Mouse (Mus musculus) adrenal gland, postnatal 25 days (tissue): Measurements from ENCODE around the gene Plcb1. TPM values are rescaled to one million over a fixed set of nuclear protein-coding genes. Genes with fewer than 3 reads are reported as not detected.

Experiments used
- DNase-seq: peaks from one replicate; pipeline ENCODE4 v3.0.0; 2021; ENCODE audit warnings: mixed read lengths
- total RNA-seq: library from RNA; stranded (reverse); gene quantifications from 2 replicates; pipeline ENCODE4 v1.2.3, GENCODE M21; 2021

The Plcb1 gene
- total RNA-seq, 1 experiment from 2014 or later: 96.1 TPM

- DNase-seq: no peak
Measured at GRCm38 (mm10) chr2:134913542-134913941, 127.7 kb downstream of the Plcb1 start.

GRCm38 (mm10) chr2:134914091-134914550, 128.3 kb downstream of the Plcb1 start:
- DNase-seq: no peak

GRCm38 (mm10) chr2:134915035-134915434, 129.2 kb downstream of the Plcb1 start:
- DNase-seq: no peak

GRCm38 (mm10) chr2:134920611-134921280, 134.9 kb downstream of the Plcb1 start:
- DNase-seq: no peak

DNA sequence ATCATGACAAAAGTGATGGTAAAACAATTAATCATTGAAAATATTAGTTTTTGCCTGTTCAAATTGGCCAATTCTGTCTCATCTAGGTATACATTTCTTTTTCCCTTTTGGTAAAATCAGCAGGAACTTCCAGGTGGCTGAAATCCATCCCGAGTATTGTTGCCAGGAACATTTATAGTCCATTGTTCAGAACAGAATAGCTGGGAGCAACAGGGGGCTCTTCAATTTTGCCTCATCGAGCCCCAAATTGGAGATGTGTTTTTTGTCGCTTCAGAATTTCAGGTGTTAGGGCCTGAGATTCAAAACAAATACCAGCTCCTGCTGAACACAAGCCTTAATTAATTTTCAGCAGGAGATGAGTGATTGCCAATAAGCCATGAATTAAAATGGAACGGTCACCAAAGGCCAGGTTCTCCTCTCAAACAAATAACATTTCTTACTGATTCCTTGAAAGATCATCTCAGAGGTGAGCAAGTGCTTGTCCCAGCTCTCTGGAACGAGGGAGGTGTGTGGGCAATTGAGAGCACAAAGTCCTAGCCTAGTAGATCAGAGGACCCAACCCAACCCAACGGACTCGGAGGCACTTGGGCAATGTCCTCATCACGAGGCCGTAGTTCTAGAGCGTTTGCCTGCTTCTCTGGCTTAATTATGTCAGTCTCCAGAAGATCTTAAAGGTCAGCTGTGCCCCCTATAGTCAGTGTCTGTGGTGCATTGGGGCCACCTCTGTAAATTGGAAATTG, 136.9 kb downstream of the Plcb1 start:
- no peak for DNase-seq

GRCm38 (mm10) chr2:134924143-134924655, 138.3 kb downstream of the Plcb1 start:
- no peak for DNase-seq

- DNase-seq: no peak
Measured at GRCm38 (mm10) chr2:134926266-134926665, 140.4 kb downstream of the Plcb1 start.

DNA sequence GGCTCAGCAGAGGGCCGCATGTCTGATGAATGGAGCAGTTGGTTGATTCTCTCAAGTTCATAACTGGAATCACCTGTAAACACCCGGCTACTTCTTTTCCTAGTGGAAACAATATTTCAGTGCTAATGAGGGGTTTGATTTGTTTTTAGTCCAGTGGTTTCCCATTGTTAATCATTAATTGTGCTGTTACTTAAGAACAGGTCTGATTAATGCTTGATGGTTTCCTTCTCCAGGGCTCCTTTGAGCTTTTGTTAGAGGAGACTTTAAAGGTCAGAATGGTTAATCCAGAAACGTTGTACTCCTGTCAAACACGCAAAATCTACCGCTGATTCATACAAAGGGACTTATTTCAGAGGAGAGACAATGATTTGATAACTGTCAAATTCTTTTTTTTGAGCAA, 141.2 kb downstream of the Plcb1 start:
- no peak for DNase-seq

DNA sequence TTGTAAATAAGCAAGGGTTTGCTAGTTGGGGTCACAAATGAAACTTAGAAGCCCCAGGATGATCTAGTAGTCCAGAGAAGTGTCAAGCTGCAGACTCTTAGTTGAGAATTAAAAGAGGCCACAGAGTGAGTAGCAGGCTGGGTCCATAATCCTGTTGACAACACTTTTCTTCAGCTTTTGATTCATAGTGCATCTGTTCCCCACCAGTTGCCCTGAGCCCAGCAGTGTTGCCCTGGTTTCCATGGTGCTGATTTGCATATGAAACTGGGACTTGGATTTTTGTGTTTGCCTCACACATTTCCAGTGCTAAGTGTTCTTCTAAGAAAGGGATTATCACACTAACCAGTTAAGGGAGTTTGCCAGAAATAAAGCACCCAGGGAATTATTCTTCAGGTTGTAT, 143.6 kb downstream of the Plcb1 start:
- no peak for DNase-seq

DNA sequence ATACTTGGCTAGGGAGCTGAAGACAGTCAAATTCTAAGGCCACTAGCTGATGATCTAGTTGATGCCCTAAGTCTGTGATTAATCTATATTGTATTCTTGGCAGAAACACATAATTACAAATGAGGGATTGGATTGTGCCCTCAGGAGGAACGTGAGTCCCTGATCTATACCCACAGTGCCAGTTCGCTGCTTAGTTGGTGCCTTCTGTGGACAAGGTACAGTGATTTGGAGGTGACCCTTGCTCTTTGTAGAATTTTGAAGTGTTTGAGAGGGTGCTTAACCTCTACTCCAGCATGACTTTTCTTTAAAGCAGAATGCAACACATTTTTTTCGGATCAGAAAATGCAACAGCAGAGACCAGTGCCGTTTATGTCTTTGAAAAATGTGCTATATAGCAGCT, 145.1 kb downstream of the Plcb1 start:
- no peak for DNase-seq

- no peak for DNase-seq
Measured at GRCm38 (mm10) chr2:134931756-134932421, 146.0 kb downstream of the Plcb1 start.

- DNase-seq: no peak
Measured at GRCm38 (mm10) chr2:134935469-134935868, 149.6 kb downstream of the Plcb1 start.

DNA sequence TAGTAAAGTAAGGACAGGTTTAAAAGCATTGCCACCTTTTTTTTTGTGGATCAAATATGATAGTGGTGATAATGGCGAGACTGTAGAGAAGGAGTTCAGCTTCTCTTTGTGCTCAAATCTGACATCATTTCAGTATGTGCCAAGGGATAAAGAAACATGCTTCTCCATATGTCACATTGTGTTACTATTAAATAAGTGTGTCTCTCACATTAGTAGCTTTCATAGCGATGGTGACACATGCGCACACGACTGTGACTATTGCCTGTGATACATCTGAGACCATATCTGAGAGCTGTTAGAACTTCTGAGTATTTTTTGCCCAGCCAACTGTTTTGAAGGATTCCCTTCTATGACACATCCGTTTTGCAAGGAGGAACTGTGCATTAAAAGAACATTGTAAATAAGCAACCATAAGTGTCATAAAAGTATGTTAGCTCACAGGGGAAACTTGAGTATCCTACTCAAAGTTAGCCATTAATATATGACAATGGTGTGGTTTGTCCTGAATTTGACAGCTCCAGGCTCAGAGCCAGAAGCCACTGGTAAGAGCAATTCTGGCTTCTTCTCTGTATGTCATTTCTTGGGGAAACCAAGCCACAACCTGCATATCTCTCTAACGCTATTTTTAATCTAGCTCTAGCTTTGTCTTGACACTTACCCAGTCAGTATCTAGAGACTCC, 150.2 kb downstream of the Plcb1 start:
- DNase-seq: no peak

DNA sequence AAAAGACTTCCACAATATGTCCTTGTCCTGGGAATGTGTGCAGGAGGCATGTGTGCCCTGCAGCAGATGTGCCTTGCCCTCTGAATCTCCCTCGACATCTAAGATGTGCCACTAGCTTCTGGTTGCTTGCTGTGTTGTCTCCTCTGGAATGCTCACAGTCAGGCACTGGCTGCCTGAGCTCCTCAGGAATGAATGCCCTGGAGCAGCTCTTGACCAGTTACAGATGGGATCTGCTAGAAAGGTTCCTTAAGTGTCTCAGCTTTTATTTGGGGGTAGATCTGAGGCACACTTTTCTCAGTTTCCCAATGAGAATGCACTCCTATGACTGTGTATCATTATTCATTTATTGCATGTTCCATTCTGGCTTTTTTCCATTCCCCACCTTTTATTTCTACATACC, 151.8 kb downstream of the Plcb1 start:
- DNase-seq: no peak

DNA sequence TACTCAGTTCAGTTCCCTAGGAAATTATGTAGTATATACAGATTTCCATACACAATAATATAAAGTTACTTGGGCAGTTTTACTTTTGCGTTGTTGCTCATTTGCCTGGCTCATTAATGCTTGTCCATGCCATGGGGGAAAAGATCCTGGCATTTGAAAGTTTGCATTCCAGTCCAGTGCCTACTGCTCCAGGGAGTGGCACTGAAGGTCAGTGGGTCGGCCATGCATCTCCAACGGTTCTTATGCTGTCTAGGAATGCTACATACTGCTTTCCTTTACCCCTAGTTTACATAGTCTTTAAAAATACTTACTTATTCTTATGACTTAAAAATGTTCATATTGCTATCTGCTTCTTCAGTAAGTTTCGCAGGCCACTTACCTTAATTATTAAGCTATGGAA, 156.2 kb downstream of the Plcb1 start:
- DNase-seq: no peak

GRCm38 (mm10) chr2:134942919-134943318, 157.1 kb downstream of the Plcb1 start:
- DNase-seq: no peak

GRCm38 (mm10) chr2:134946331-134946730, 160.5 kb downstream of the Plcb1 start:
- no peak for DNase-seq

DNA sequence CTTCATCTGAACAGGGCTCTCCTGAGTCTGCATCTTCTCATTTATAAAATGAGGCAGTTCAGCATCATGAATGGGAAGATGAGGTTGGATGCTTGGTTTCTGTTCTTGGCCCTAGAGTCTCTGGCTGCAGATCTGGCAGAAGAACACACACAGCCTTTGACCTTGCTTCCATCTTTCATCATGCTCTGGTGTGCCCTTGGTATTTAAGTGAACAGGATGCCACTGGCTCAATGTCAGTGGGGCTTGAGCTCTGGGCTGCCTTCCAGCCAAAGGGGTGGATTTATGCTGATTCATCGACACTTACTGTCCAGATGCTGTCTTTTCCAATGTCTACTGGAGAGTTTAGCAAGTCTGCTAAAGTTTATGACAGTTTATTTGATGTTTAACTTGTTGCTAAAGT, 161.0 kb downstream of the Plcb1 start:
- peak; percentile 79 for DNase-seq

- no peak for DNase-seq
Measured at GRCm38 (mm10) chr2:134952088-134952487, 166.2 kb downstream of the Plcb1 start.

DNA sequence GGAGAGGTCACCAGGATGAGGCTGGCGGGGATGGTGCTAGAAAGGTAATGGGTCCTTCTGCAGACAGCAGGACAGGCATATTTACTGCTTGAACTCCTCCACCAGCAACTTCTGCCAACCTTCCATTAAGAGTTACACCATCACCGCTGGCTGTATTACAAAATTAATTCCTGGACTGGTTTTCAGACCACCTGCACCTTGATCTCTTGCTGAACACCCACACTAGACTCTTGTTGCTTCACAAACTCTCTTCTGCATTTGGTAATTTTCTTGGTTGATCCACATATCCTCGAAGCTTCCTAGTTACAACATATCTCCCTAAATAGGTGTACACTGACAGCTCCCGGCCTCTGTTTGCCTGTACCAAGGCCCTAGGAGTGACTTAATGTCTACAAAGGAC, 170.6 kb downstream of the Plcb1 start:
- DNase-seq: no peak

DNA sequence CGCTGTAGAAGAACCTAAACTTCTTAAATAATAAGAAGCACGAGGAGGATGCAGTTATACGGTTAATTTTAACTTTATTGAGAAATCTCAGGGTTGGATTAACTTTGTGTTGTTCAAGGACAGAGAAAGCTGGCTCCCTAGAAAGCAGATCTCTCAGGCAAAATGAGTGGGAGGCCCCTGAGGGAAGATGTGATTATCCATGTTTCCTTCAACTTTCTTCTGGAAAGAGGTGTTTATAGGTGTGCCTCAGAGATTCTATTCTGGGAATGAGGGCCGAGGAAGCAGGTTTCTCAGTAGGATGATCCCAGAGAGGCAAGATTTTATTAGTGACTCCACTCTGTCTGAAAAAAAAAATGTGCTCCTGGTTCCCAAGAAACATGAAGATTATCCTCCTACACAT, 180.3 kb downstream of the Plcb1 start:
- no peak for DNase-seq

GRCm38 (mm10) chr2:134968380-134968779, 182.5 kb downstream of the Plcb1 start:
- no peak for DNase-seq

GRCm38 (mm10) chr2:134972376-134972775, 186.5 kb downstream of the Plcb1 start:
- no peak for DNase-seq
